Mouse (Mus musculus): ENCODE measurements at regions not wholly inside any gene's neighbourhood (a gene's known extent, or its start where the extent isn't known, plus 50 kb on each side); places are given as distances from the start of the nearest gene placed in this dataset.
A peak's percentile ranks its signal among the peaks of the same experiment; 100 is the strongest.
"Not testable (repeated sequence)": the region's sequence is repeated elsewhere in the genome, so short reads cannot be mapped to it uniquely, and the experiment has no call there.

DNA sequence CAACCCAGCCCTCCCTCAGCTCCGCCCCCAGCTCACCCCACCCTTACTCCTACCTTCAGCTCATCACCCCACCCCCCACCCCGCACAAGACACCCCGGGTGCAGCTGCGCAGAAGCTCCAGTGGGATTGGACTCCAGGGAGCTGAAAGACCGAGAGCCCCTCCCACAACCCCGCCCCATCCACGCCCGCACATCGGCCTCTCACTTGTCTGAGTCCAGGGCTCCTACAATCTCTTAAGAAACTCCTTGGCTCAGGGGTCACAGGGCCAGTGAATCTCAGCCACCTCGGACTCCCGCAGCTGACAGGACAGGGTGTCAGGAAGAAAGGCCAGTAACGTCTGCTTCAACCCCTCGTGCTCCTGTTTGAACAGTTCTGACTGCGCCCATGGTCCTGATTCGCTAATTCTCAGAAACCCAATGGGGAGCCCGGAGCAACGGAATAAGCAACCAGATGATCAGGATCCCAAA is 120.7 kb downstream of the Map1s start:
- H3K27ac ChIP-seq; H3K36me3 ChIP-seq; H3K9ac ChIP-seq (replicated peaks); H3K27me3 ChIP-seq; H3K9me3 ChIP-seq; H3K4me1 ChIP-seq (replicated peaks): not testable (repeated sequence)
- 7% methylated on average over 17 of the region's 17 CpGs for WGBS
- Histone ChIP-seq H3K4me3 (replicated peaks) (peak overlapping the region; percentile 16; the same call in 1 of the 2 replicates), H3K4me2 (peak overlapping the region; percentile 48)
- peak; percentile 37; the same call in 1 of the 2 replicates for ATAC-seq (ENCODE audit: insufficient number of reproducible peaks, insufficient read depth, low FRiP score, low TSS enrichment, low read depth)

DNA sequence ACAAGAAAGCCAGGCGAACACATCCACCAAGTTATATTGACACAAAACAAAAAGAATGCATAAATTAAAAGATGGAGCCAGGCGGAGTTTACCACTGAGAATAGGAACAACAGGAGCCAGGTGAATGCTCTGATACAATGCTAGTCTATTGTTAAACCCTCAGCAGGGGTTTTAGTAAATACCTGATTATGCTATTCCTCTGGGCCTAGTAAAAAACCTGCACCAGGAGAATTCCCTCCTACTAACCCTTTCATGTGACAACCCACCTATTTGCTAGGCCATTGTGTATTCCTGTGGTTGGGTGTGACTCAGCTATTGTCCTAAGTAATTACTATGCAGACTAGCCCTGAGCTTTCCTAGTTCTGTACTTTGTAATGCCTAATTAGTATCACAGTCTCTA is 122.8 kb downstream of the Map1s start:
- H3K36me3 ChIP-seq; H3K27me3 ChIP-seq; H3K9me3 ChIP-seq; H3K4me2 ChIP-seq; H3K9ac ChIP-seq (replicated peaks); ATAC-seq (ENCODE audit: insufficient number of reproducible peaks, insufficient read depth, low FRiP score, low TSS enrichment, low read depth); H3K4me3 ChIP-seq (replicated peaks); H3K4me1 ChIP-seq (replicated peaks); H3K27ac ChIP-seq: not testable (repeated sequence)
- WGBS: 84% methylated on average over 2 of the region's 2 CpGs
